22 mouse cellular contexts compared by ENCODE assay signal in genomic region chr5:103357558-103357957, GRCm38 (mm10).
A peak's percentile ranks its signal among the peaks of the same experiment; 100 is the strongest.
DNase-seq lines count a peak whose midpoint lies in the region; ATAC-seq and TF ChIP-seq lines count a peak whose summit lies in the region.
"Had no signal": no experiment of that assay in that cellular context is flagged by ENCODE, and none has a peak within 500 bp of the region (broad histone marks: within the 10 kb centered on the region; RNA-seq: fewer than 3 reads in every experiment).

No protein-coding gene starts in this region.

- no peaks in the 10 kb centered on the region for H3K79me2 ChIP-seq in liver, adult 2 months (ENCODE audit: control insufficient read depth, insufficient read depth, low read length)

- H3K9me3 ChIP-seq in liver, embryonic 11.5 days (ENCODE audit: control insufficient read depth, low read length), result no peaks in the 10 kb centered on the region
- H3K9me3 ChIP-seq in liver, postnatal 0 days (ENCODE audit: low read length), result no peaks in the 10 kb centered on the region
- no peaks in the 10 kb centered on the region for H3K9me3 ChIP-seq in liver, embryonic 12.5 days (replicated peaks)
- H3K9me3 ChIP-seq: embryonic facial prominence, embryonic 13.5 days; embryonic facial prominence, embryonic 15.5 days; forebrain, embryonic 10.5 days; forebrain, embryonic 12.5 days had no signal

- no peak overlapping the region for H3K4me3 ChIP-seq in liver, adult 2 months (ENCODE audit: insufficient read depth, low read depth, low read length)
- no peak overlapping the region for H3K4me3 ChIP-seq in liver, embryonic 11.5 days (ENCODE audit: low read depth, low read length)
- H3K4me3 ChIP-seq in liver, postnatal 0 days (ENCODE audit: low read depth, low read length), result no peak overlapping the region
- no peak overlapping the region for H3K4me3 ChIP-seq in liver, embryonic 12.5 days
- H3K4me3 ChIP-seq: embryonic facial prominence, embryonic 13.5 days; embryonic facial prominence, embryonic 15.5 days; erythroblast, embryonic 14.5 days; forebrain, embryonic 10.5 days; forebrain, embryonic 12.5 days had no signal

- H3K4me1 ChIP-seq in liver, adult 2 months (ENCODE audit: control insufficient read depth, insufficient read depth, low read length), result peaks cover 7% of the 10 kb centered on the region; the same call in 1 of the 2 replicates
- H3K4me1 ChIP-seq in liver, embryonic 11.5 days (replicated peaks; ENCODE audit: control insufficient read depth, insufficient read depth, low read length), result no peaks in the 10 kb centered on the region
- no peaks in the 10 kb centered on the region for H3K4me1 ChIP-seq in liver, postnatal 0 days (ENCODE audit: insufficient read depth)
- H3K4me1 ChIP-seq in liver, embryonic 12.5 days, result no peaks in the 10 kb centered on the region; the same call in 1 of the 2 replicates
- H3K4me1 ChIP-seq: embryonic facial prominence, embryonic 15.5 days had no signal

- peak; percentile 83 for DNase-seq in liver, adult 2 months (ENCODE audit: extremely low read depth, low read depth, low spot score)
- no peak for DNase-seq in liver, embryonic 11.5 days (ENCODE audit: low spot score)
- peak; percentile 19 for DNase-seq in liver, postnatal 0 days
- DNase-seq in yolk sac, embryonic 10.5 days (ENCODE audit: low spot score), result peak; percentile 65
- DNase-seq in ovary, postnatal 10 days (ENCODE audit: low spot score), result no peak
- DNase-seq: adrenal gland, adult 2 months; adrenal gland, postnatal 10 days; adrenal gland, postnatal 25 days; cerebellum, adult 11 months; cerebellum, adult 18-20 months; cerebellum, adult 8-10 months; cerebellum, adult 9-11 months; cerebellum, postnatal 14 days; cerebellum, postnatal 36 days; embryo, embryonic 11 days had no signal

- 14% methylated on average over 5 of the region's 5 CpGs for WGBS in liver, adult 2 months
- 65% methylated on average over 5 of the region's 5 CpGs for WGBS in liver, embryonic 11.5 days
- 57% methylated on average over 5 of the region's 5 CpGs for WGBS in liver, postnatal 0 days (ENCODE audit: insufficient replicate concordance)
- WGBS in liver, embryonic 12.5 days (ENCODE audit: insufficient replicate concordance), result 70% methylated on average over 5 of the region's 5 CpGs

- TF ChIP-seq EP300 in liver, postnatal 0 days (IDR thresholded peaks at IDR 0.05; ENCODE audit: low read depth), result peak; percentile 46; the same call in 1 of the 2 replicates

- no peak for ATAC-seq in liver, embryonic 11.5 days (replicated peaks; ENCODE audit: low FRiP score)
- ATAC-seq in liver, postnatal 0 days, result peak; percentile 61
- no peak for ATAC-seq in liver, embryonic 12.5 days
- ATAC-seq: forebrain, embryonic 14.5 days had no signal

- TF ChIP-seq CTCF in liver, adult 2 months (IDR thresholded peaks at IDR 0.05; ENCODE audit: low read depth, low read length), result no peak
- TF ChIP-seq CTCF in liver, postnatal 0 days (IDR thresholded peaks at IDR 0.05; ENCODE audit: low read depth), result no peak

- no peak overlapping the region for H3K9ac ChIP-seq in liver, adult 2 months (ENCODE audit: low read depth, low read length)
- no peak overlapping the region for H3K9ac ChIP-seq in liver, embryonic 11.5 days (ENCODE audit: low read depth, low read length)
- no peak overlapping the region for H3K9ac ChIP-seq in liver, postnatal 0 days (replicated peaks)
- no peak overlapping the region for H3K9ac ChIP-seq in liver, embryonic 12.5 days
- H3K9ac ChIP-seq: embryonic facial prominence, embryonic 13.5 days; embryonic facial prominence, embryonic 15.5 days; forebrain, embryonic 12.5 days had no signal

- H3K36me3 ChIP-seq in liver, adult 2 months (ENCODE audit: control insufficient read depth, insufficient read depth, low read length), result no peaks in the 10 kb centered on the region
- no peaks in the 10 kb centered on the region for H3K36me3 ChIP-seq in liver, embryonic 11.5 days (ENCODE audit: control insufficient read depth, insufficient read depth, low read length)
- no peaks in the 10 kb centered on the region for H3K36me3 ChIP-seq in liver, postnatal 0 days (replicated peaks; ENCODE audit: insufficient read depth, low read length)
- H3K36me3 ChIP-seq in liver, embryonic 12.5 days, result no peaks in the 10 kb centered on the region
- H3K36me3 ChIP-seq: embryonic facial prominence, embryonic 13.5 days; embryonic facial prominence, embryonic 15.5 days; forebrain, embryonic 10.5 days; forebrain, embryonic 12.5 days had no signal

- no peak overlapping the region for H3K4me2 ChIP-seq in liver, embryonic 11.5 days
- H3K4me2 ChIP-seq in liver, postnatal 0 days (ENCODE audit: low read depth, low read length), result no peak overlapping the region
- no peak overlapping the region for H3K4me2 ChIP-seq in liver, embryonic 12.5 days
- H3K4me2 ChIP-seq: embryonic facial prominence, embryonic 13.5 days; embryonic facial prominence, embryonic 15.5 days; forebrain, embryonic 12.5 days had no signal

- no peak overlapping the region for H3K27ac ChIP-seq in liver, adult 2 months (replicated peaks; ENCODE audit: insufficient read depth, low read depth, low read length)
- H3K27ac ChIP-seq in liver, embryonic 11.5 days (ENCODE audit: low read depth, low read length), result no peak overlapping the region
- no peak overlapping the region for H3K27ac ChIP-seq in liver, postnatal 0 days (ENCODE audit: low read depth)
- no peak overlapping the region for H3K27ac ChIP-seq in liver, embryonic 12.5 days
- H3K27ac ChIP-seq: embryonic facial prominence, embryonic 13.5 days; embryonic facial prominence, embryonic 15.5 days; forebrain, embryonic 10.5 days; forebrain, embryonic 12.5 days had no signal

- TF ChIP-seq POLR2A in liver, adult 2 months (IDR thresholded peaks at IDR 0.05; ENCODE audit: extremely low read depth, insufficient read depth, low read length), result no peak

- no peaks in the 10 kb centered on the region for H3K27me3 ChIP-seq in liver, adult 2 months (ENCODE audit: control insufficient read depth, insufficient read depth, low read length)
- 0 out of 2 replicates have a peak, but pooled peaks cover under 1% of the 10 kb centered on the region for H3K27me3 ChIP-seq in liver, embryonic 11.5 days (replicated peaks; ENCODE audit: control insufficient read depth, insufficient read depth, low read length)
- H3K27me3 ChIP-seq in liver, postnatal 0 days (ENCODE audit: insufficient read depth, low read length), result no peaks in the 10 kb centered on the region
- no peaks in the 10 kb centered on the region; the same call in 1 of the 2 replicates for H3K27me3 ChIP-seq in liver, embryonic 12.5 days (replicated peaks)
- H3K27me3 ChIP-seq: embryonic facial prominence, embryonic 15.5 days had no signal

Comparison
In these comparisons a context has a peak if more than half of its experiments do, and no peak if none do; other contexts are left out.
1. DNase-seq: peak in liver, adult 2 months (single experiment), liver, postnatal 0 days (single experiment) and yolk sac, embryonic 10.5 days (single experiment); none in liver, embryonic 11.5 days (single experiment) and ovary, postnatal 10 days (single experiment).